Mouse (Mus musculus): ENCODE data around the gene Atxn2l. TPM values are rescaled to one million over a fixed set of nuclear protein-coding genes. Genes with fewer than 3 reads are reported as not detected.

Gene Atxn2l
- polyA plus RNA-seq, 1 experiment from 2014 or later, result 16.9 TPM

DNA sequence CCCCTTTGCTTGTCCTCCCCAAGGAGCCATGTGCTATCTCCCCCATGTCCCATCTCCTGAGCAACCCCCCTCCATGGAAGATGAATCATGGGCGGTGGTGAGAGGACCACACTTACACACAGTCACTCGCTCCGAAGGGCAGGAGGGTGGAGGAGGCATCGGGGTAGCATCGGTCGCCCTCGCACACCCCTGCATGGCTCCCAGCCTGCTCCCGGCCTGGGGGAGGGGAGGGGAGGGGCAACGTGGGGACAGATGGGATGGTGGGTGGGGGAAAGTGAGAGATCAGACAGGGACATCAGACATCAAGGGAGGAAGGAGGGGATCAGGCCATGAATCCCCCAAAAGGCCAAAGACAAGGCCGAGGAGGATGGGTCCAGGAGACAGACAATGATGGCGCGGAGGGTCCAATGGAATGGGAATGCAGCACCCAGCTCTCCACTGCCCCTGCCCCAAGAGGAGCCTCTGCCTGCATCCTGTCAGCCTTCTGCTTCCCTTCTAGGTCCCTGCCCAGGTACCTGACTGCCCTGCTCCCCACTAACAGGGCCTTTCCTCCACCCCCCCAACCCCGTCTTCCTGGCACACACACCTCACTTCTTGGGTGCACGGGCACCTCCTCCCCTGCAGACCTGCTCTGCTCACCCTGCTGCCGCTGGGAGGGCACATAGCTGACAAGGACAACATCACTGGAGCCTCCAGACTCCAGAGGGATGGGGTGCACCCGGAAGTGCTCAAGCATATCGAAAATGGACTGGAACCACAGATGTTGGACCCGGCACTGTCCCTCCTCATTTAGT is 35.2 kb downstream of the Atxn2l start:
- DNase-seq (ENCODE audit: low spot score) (no peak), ATAC-seq (ENCODE audit: low FRiP score, low TSS enrichment) (no peak)
- Histone ChIP-seq H3K36me3 (ENCODE audit: control insufficient read depth, insufficient read depth, low read length) (peaks cover 36% of the 10 kb centered on the region), H3K9ac (ENCODE audit: low read length) (no peak overlapping the region), H3K27me3 (ENCODE audit: control insufficient read depth, insufficient read depth, low read length) (no peaks in the 10 kb centered on the region), H3K27ac (replicated peaks) (no peak overlapping the region), H3K4me2 (replicated peaks; ENCODE audit: low read depth) (no peak overlapping the region), H3K9me3 (ENCODE audit: control insufficient read depth, low read length) (no peaks in the 10 kb centered on the region), H3K4me3 (ENCODE audit: low read depth, low read length) (no peak overlapping the region), H3K4me1 (replicated peaks; ENCODE audit: control insufficient read depth, insufficient read depth) (peaks cover 10% of the 10 kb centered on the region; the same call in 1 of the 2 replicates)
- TF ChIP-seq CTCF (IDR thresholded peaks at IDR 0.05; ENCODE audit: low read depth), result no peak
- no peak for TF ChIP-seq EP300 (optimal IDR thresholded peaks at IDR 0.05)
- 83% methylated on average over 16 of the region's 18 CpGs for WGBS

DNA sequence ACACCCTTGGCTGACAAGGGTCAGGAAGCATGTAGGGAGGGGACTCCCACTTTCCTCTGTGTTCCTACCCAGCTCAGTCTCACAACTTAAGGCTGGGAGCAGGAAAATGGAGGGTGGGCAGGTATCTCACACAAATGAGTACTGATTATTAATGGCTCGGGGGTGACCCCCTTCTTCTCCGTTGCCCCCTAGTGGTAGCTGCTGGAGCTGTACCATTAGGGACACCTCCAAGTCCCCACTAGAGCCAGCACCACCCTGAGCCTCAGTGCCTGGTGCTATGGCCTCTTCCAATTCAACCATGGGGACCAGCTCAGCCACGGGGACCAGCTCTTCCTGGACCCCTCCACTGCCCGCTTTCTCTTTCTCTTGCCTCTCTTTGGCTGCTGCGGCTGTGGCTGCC is 36.0 kb downstream of the Atxn2l start:
- ATAC-seq (ENCODE audit: low FRiP score, low TSS enrichment), result no peak
- peaks cover 34% of the 10 kb centered on the region for H3K36me3 ChIP-seq (ENCODE audit: control insufficient read depth, insufficient read depth, low read length)

DNA sequence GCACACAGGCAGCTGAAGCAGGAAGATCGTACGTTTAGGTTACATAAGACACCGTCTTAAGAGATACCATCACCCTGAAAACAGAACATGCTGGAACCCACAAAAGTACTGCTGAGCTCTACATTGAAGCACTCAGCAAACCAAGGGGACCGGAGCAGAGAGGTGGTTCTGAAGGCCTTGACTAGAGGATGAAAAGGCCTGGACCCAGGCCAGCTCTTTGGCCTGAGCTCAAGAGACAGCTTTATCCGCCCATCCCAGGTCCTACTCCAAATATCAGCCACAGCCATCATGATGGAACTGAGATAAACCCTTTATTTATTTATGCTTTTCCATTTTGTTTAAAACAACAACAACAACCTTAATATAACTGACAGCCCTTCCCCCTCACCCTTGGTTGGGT is 36.5 kb downstream of the Atxn2l start:
- no peak overlapping the region for H3K9ac ChIP-seq (ENCODE audit: low read length)
- H3K4me1 ChIP-seq (replicated peaks; ENCODE audit: control insufficient read depth, insufficient read depth), result peaks cover 10% of the 10 kb centered on the region; the same call in 1 of the 2 replicates
- WGBS, result 86% methylated on average over 5 of the region's 5 CpGs
- ATAC-seq (ENCODE audit: low FRiP score, low TSS enrichment), result no peak
- no peak overlapping the region for H3K27ac ChIP-seq (replicated peaks)
- no peak overlapping the region for H3K4me3 ChIP-seq (ENCODE audit: low read depth, low read length)
- no peak for DNase-seq (ENCODE audit: low spot score)
- peaks cover 28% of the 10 kb centered on the region for H3K36me3 ChIP-seq (ENCODE audit: control insufficient read depth, insufficient read depth, low read length)
- no peaks in the 10 kb centered on the region for H3K9me3 ChIP-seq (ENCODE audit: control insufficient read depth, low read length)
- TF ChIP-seq EP300 (optimal IDR thresholded peaks at IDR 0.05) (no peak), CTCF (IDR thresholded peaks at IDR 0.05; ENCODE audit: low read depth) (no peak)
- H3K27me3 ChIP-seq (ENCODE audit: control insufficient read depth, insufficient read depth, low read length), result no peaks in the 10 kb centered on the region
- H3K4me2 ChIP-seq (replicated peaks; ENCODE audit: low read depth), result no peak overlapping the region

More for the DNA sequence above, 36.0 kb downstream of the Atxn2l start:
- H3K4me3 ChIP-seq (ENCODE audit: low read depth, low read length), result no peak overlapping the region
- H3K4me2 ChIP-seq (replicated peaks; ENCODE audit: low read depth), result no peak overlapping the region
- H3K27ac ChIP-seq (replicated peaks), result no peak overlapping the region
- no peaks in the 10 kb centered on the region for H3K9me3 ChIP-seq (ENCODE audit: control insufficient read depth, low read length)
- no peaks in the 10 kb centered on the region for H3K27me3 ChIP-seq (ENCODE audit: control insufficient read depth, insufficient read depth, low read length)
- TF ChIP-seq EP300 (optimal IDR thresholded peaks at IDR 0.05) (no peak), CTCF (IDR thresholded peaks at IDR 0.05; ENCODE audit: low read depth) (peak; percentile 70)
- peak; percentile 57 for DNase-seq (ENCODE audit: low spot score)
- H3K4me1 ChIP-seq (replicated peaks; ENCODE audit: control insufficient read depth, insufficient read depth), result peaks cover 10% of the 10 kb centered on the region; the same call in 1 of the 2 replicates
- no peak overlapping the region for H3K9ac ChIP-seq (ENCODE audit: low read length)
- WGBS, result 69% methylated on average over 5 of the region's 5 CpGs

DNA sequence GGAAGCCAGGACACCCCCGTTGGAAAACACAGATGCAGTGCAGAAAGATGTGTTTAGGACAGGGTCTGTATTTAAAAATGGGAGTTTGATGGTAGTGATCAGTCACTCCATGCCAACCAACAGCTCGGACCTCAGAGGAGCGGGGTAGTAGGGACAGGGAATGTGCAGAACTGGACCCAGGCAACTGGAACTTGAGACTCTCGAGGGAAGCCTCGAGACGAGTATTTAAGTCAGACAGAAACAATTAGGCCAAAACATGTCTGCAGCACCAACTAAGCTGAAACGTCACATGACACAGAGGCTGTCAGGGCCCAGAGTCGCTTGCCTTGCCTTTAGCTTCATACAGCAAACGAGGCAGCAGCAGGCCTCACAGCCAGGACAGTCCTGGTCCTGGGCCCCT is 37.1 kb downstream of the Atxn2l start:
- Histone ChIP-seq H3K9me3 (ENCODE audit: control insufficient read depth, low read length) (no peaks in the 10 kb centered on the region), H3K27me3 (ENCODE audit: control insufficient read depth, insufficient read depth, low read length) (no peaks in the 10 kb centered on the region), H3K36me3 (ENCODE audit: control insufficient read depth, insufficient read depth, low read length) (peaks cover 24% of the 10 kb centered on the region), H3K4me1 (replicated peaks; ENCODE audit: control insufficient read depth, insufficient read depth) (peaks cover 10% of the 10 kb centered on the region; the same call in 1 of the 2 replicates), H3K4me3 (ENCODE audit: low read depth, low read length) (no peak overlapping the region), H3K27ac (replicated peaks) (no peak overlapping the region), H3K4me2 (replicated peaks; ENCODE audit: low read depth) (no peak overlapping the region), H3K9ac (ENCODE audit: low read length) (no peak overlapping the region)
- no peak for DNase-seq (ENCODE audit: low spot score)
- TF ChIP-seq CTCF (IDR thresholded peaks at IDR 0.05; ENCODE audit: low read depth) (no peak), EP300 (optimal IDR thresholded peaks at IDR 0.05) (no peak)
- no peak for ATAC-seq (ENCODE audit: low FRiP score, low TSS enrichment)
- 66% methylated on average over 9 of the region's 9 CpGs for WGBS

DNA sequence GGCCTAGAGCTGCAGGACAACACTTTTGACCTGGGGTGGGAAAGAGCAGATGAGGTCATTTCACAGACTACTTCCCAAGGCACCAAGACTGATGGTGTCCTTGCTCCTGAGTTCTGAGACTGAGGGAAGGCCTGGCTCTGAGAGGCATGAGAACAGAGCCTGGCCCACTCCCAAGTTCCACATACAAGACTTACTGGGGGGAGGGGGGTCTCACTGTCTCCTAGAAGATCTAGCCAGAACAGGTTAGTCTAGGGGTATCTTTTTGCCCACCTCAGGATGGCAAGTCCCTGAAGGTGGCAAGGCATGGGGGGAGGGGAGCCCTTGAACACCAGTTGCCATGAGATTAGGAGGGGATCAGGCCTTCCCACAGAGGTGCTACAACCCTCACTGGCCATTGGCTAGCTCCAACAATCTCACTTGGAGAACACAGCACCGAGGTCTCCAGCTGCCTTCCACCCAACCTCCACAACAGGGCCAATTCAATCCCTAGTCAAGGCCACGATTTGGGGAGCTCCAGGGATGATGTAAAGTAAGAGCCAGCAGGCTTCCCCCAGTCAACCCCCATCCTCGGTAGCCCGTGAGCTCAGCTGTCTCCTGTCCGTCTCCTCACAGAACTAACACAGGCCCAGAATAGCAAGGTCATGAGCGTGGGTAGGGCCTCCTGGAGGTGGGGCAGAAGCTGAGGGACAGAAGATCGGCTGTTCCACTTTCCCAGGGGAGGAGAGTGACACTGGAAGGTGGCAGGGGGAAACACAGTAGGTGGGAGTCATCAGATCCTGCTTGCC is 37.8 kb downstream of the Atxn2l start:
- H3K9me3 ChIP-seq (ENCODE audit: control insufficient read depth, low read length), result no peaks in the 10 kb centered on the region
- no peak overlapping the region for H3K9ac ChIP-seq (ENCODE audit: low read length)
- H3K27me3 ChIP-seq (ENCODE audit: control insufficient read depth, insufficient read depth, low read length), result no peaks in the 10 kb centered on the region
- peak overlapping the region; percentile 35; the same call in 1 of the 2 replicates for H3K27ac ChIP-seq (replicated peaks)
- no peak overlapping the region for H3K4me2 ChIP-seq (replicated peaks; ENCODE audit: low read depth)
- peaks cover 10% of the 10 kb centered on the region; the same call in 1 of the 2 replicates for H3K4me1 ChIP-seq (replicated peaks; ENCODE audit: control insufficient read depth, insufficient read depth)
- no peak for ATAC-seq (ENCODE audit: low FRiP score, low TSS enrichment)
- 25% methylated on average over 7 of the region's 7 CpGs for WGBS
- H3K4me3 ChIP-seq (ENCODE audit: low read depth, low read length), result no peak overlapping the region
- no peak for TF ChIP-seq CTCF (IDR thresholded peaks at IDR 0.05; ENCODE audit: low read depth)
- TF ChIP-seq EP300 (optimal IDR thresholded peaks at IDR 0.05), result no peak
- peaks cover 22% of the 10 kb centered on the region for H3K36me3 ChIP-seq (ENCODE audit: control insufficient read depth, insufficient read depth, low read length)
- no peak for DNase-seq (ENCODE audit: low spot score)
